Mouse (Mus musculus) hindbrain, embryonic 15.5 days (tissue): Measurements from ENCODE around the gene Etnk2. TPM values are rescaled to one million over a fixed set of nuclear protein-coding genes. Genes with fewer than 3 reads are reported as not detected.

Experiments used
- ATAC-seq: fragments of 200-750 bp; cut with Nextera tagmentation; 2 replicates; pipeline ENCODE4 v1.8.0; 2017; ENCODE audit warnings: low read depth, moderate number of reproducible peaks, moderate TSS enrichment; ENCODE audit not compliant: low FRiP score
- H3K27ac ChIP-seq: fragments of 300-500 bp; sonication (generic); replicated peaks from 2 replicates; pipeline ENCODE4 v1.5.1; 2015; ENCODE audit warnings: mild to moderate bottlenecking, inconsistent platforms
- H3K27me3 ChIP-seq: fragments of 300-500 bp; sonication (generic); 2 replicates; pipeline ENCODE4 v1.6.1; 2015; ENCODE audit warnings: control low read depth, inconsistent platforms
- H3K36me3 ChIP-seq: fragments of 300-500 bp; sonication (generic); 2 replicates; pipeline ENCODE4 v1.6.1; 2015; ENCODE audit warnings: control low read depth, inconsistent platforms
- H3K4me1 ChIP-seq: fragments of 300-500 bp; sonication (generic); replicated peaks from 2 replicates; pipeline ENCODE4 v1.6.1; 2015; ENCODE audit warnings: control low read depth, inconsistent platforms
- H3K4me2 ChIP-seq: fragments of 300-500 bp; sonication (generic); 2 replicates; pipeline ENCODE4 v1.6.1; 2015; ENCODE audit warnings: moderate library complexity, mild to moderate bottlenecking, inconsistent platforms
- H3K4me3 ChIP-seq: fragments of 300-500 bp; sonication (generic); 2 replicates; pipeline ENCODE4 v1.5.1; 2015; ENCODE audit warnings: mild to moderate bottlenecking, inconsistent platforms
- H3K9ac ChIP-seq: fragments of 300-500 bp; sonication (generic); 2 replicates; pipeline ENCODE4 v1.6.1; 2015; ENCODE audit warnings: inconsistent platforms
- H3K9me3 ChIP-seq: fragments of 300-500 bp; sonication (generic); 2 replicates; pipeline ENCODE4 v1.6.1; 2016; ENCODE audit warnings: control low read depth, inconsistent platforms
- WGBS: fragments of 180-500 bp; shearing (Covaris S2); methylation state at CpG from one replicate; pipeline ENCODE4 v1.1.7; 2015; 5-methylcytosine and 5-hydroxymethylcytosine counted together
- polyA plus RNA-seq: library from polyadenylated mRNA; unstranded; fragments of >200 nt; fragmentation: Nextera tagmentation; extraction: Ambion mirVana; gene quantifications from 2 replicates; pipeline ENCODE4 v1.2.1, GENCODE M21; 2015

The Etnk2 gene
- polyA plus RNA-seq, 1 experiment from 2014 or later, result 22.4 TPM

DNA sequence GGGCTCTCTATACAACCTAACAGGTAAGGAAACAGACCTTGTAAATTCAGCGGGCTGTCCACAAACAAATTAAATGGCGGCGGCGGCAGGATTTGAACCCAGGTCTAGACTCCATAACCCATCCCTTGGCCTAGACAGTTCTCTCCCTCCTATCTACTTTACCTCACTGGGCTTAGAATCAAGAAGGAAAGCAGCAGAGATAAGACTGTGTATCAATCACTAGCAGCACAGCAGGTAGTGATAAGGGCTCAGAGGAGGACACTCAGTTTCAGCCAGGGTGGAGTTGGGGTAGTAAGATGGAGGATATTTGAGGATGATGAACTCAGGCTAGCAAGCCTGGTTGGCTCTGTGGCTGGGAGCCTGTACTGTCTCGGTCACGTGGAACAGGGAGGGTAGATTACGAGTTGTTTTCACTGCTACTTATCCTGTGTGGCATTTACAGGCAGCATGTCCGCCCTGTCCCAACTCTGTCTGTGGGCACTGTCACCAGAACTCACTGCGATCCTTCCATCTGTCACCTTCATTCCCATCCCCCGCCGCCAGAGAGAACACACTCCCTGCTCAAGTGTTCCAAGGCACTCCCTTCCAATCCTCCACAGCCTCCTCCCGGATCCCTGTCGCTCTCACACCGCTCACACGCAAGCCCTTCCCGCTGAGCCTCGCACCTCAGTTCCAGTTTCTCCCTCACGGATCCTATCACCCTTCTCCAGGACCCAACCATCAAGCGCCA is 24.3 kb downstream of the Etnk2 start:
- H3K27ac ChIP-seq, result no peak overlapping the region
- H3K36me3 ChIP-seq, result peaks cover 4% of the 10 kb centered on the region; the same call in 1 of the 2 replicates
- no peak for ATAC-seq
- no peaks in the 10 kb centered on the region for H3K27me3 ChIP-seq
- 74% methylated on average over 19 of the region's 19 CpGs for WGBS
- H3K9me3 ChIP-seq, result no peaks in the 10 kb centered on the region
- no peak overlapping the region for H3K4me3 ChIP-seq
- H3K4me2 ChIP-seq, result no peak overlapping the region
- peaks cover 10% of the 10 kb centered on the region for H3K4me1 ChIP-seq
- no peak overlapping the region for H3K9ac ChIP-seq

- no peak overlapping the region for H3K4me2 ChIP-seq
- no peak for ATAC-seq
These were observed 31.3 kb downstream of the Etnk2 start for GRCm38 (mm10) chr1:133394702-133395101.

GRCm38 (mm10) chr1:133396693-133397092 is 33.3 kb downstream of the Etnk2 start:
- Histone ChIP-seq H3K4me3 (no peak overlapping the region), H3K9me3 (no peaks in the 10 kb centered on the region), H3K4me2 (no peak overlapping the region), H3K4me1 (peaks cover 26% of the 10 kb centered on the region), H3K27me3 (no peaks in the 10 kb centered on the region), H3K9ac (no peak overlapping the region), H3K27ac (0 out of 2 replicates have a peak overlapping the region, but pooled peaks have one; percentile 83), H3K36me3 (peaks cover 2% of the 10 kb centered on the region; the same call in 1 of the 2 replicates)
- WGBS, result 86% methylated on average over 5 of the region's 5 CpGs
- no peak for ATAC-seq

More at GRCm38 (mm10) chr1:133394702-133395101, 31.3 kb downstream of the Etnk2 start:
- Histone ChIP-seq H3K27ac (no peak overlapping the region), H3K36me3 (peaks cover 4% of the 10 kb centered on the region; the same call in 1 of the 2 replicates), H3K4me3 (no peak overlapping the region), H3K4me1 (peaks cover 26% of the 10 kb centered on the region), H3K27me3 (no peaks in the 10 kb centered on the region), H3K9me3 (no peaks in the 10 kb centered on the region), H3K9ac (no peak overlapping the region)
- WGBS, result 65% methylated on average over 4 of the region's 4 CpGs

GRCm38 (mm10) chr1:133397094-133397482 is 33.7 kb downstream of the Etnk2 start:
- Histone ChIP-seq H3K4me3 (no peak overlapping the region), H3K36me3 (no peaks in the 10 kb centered on the region), H3K27ac (peak overlapping the region; percentile 83), H3K4me2 (peak overlapping the region; percentile 30), H3K4me1 (peaks cover 26% of the 10 kb centered on the region), H3K9me3 (no peaks in the 10 kb centered on the region), H3K27me3 (no peaks in the 10 kb centered on the region), H3K9ac (peak overlapping the region; percentile 30; the same call in 1 of the 2 replicates)
- ATAC-seq, result peak; percentile 40; the same call in 1 of the 2 replicates
- 48% methylated on average over 5 of the region's 5 CpGs for WGBS

DNA sequence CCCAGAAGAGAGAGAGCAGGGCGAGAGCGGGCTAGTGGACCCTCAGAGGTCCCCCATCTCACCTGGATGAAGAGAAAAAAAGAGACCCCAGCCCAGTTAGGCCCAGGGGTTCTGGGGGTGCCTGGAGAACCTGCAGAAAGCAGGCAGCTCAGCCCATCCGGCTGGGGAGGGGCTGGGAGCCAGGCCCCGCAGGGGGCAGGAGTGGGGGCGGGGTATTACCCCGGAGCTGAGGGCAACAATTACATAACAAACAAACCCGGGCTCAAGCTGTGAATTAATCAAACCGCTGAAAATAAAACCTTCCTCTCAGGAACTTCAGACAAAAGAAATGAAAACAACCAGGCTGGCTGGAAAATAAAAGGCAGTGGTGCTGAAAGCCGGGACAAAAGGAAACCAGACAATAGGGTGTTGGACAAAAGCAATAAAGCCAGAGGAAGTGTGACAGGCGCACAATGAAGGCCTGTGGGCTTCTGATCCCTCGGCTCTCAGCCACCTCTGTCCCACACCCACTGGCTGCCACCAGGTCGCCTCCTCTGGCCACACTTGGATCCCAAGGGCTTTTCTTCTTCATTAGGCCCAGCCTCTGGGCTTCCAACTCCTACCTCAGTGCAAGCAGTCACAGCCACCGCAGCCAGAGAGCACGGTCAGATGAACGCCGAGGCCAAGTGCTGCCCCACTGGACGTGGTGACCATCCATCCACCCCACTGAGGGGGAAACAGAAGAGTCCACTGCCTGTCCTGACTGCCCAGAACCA is 34.3 kb downstream of the Etnk2 start:
- Histone ChIP-seq H3K36me3 (no peaks in the 10 kb centered on the region), H3K4me2 (peak overlapping the region; percentile 30), H3K4me1 (peaks cover 26% of the 10 kb centered on the region), H3K9ac (peak overlapping the region; percentile 30), H3K9me3 (no peaks in the 10 kb centered on the region), H3K27ac (peak overlapping the region; percentile 83), H3K27me3 (no peaks in the 10 kb centered on the region), H3K4me3 (no peak overlapping the region)
- peak; percentile 62 for ATAC-seq
- WGBS, result 3% methylated on average over 17 of the region's 17 CpGs

DNA sequence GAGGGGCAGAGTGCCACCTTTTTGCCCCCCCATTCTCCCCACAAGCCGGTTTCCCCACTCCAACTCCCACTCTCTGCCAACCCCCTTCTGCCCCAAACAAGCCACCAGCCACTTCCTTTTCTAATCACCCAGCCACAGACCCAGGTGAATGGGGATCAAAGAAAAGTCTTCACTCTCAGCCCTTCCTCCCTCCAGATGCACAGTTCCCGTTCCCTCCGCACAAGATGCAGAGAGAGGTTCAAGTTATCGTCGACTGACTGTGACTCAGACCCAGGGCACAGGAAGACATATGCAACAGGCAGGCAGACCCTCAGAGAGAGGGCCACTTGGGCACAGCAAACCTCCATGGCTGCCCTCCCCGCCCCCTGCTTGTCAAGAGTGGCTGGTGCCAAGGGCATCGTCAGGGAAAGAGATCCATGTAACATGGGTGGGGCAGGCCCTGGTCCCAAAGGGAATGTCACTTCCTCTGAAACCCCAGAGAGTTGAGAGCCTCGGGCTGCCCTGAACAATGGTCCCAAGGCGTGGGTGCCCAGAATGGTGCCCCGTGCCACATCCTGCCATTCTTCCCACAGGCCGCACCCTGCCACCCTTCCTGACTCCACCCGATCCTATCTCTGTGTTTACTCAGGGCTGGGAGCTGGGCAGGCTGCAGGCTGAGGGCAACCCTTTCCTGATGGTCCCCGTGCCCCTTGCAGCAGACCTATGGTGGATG is 36.8 kb downstream of the Etnk2 start:
- Histone ChIP-seq H3K9ac (no peak overlapping the region), H3K4me3 (no peak overlapping the region), H3K36me3 (no peaks in the 10 kb centered on the region), H3K27me3 (no peaks in the 10 kb centered on the region), H3K4me1 (peaks cover 18% of the 10 kb centered on the region), H3K9me3 (no peaks in the 10 kb centered on the region), H3K27ac (no peak overlapping the region), H3K4me2 (no peak overlapping the region)
- no peak for ATAC-seq
- WGBS, result 86% methylated on average over 13 of the region's 13 CpGs

- H3K27me3 ChIP-seq, result no peaks in the 10 kb centered on the region
- 0 out of 2 replicates have a peak, but pooled peaks cover 3% of the 10 kb centered on the region for H3K4me1 ChIP-seq
- H3K36me3 ChIP-seq, result no peaks in the 10 kb centered on the region
- no peak overlapping the region for H3K27ac ChIP-seq
- no peak for ATAC-seq
- H3K4me2 ChIP-seq, result no peak overlapping the region
- H3K9ac ChIP-seq, result no peak overlapping the region
- WGBS, result 96% methylated on average over 4 of the region's 4 CpGs
- H3K4me3 ChIP-seq, result no peak overlapping the region
- H3K9me3 ChIP-seq, result no peaks in the 10 kb centered on the region
These were observed 40.6 kb downstream of the Etnk2 start for GRCm38 (mm10) chr1:133404005-133404404.

DNA sequence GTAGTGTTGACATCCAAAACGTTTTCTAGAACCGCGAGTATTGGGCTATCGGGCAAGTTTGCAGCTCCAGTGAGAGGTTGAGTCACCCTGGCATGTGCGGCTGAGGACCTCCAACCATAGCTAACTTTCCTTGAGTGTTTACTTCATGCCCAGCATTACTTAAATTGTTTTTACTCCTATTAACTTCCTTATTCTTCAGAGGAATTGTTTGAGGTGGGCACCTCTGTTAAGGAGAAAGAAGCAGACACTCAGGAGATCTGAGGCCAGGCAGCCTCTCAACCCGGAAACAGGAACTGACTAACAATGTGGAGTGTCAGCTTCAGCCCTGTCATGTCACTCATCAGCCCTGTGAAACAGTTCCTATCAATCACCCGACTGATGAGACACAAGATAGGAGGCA is 43.2 kb downstream of the Etnk2 start:
- no peaks in the 10 kb centered on the region for H3K36me3 ChIP-seq
- H3K4me1 ChIP-seq, result 0 out of 2 replicates have a peak, but pooled peaks cover 6% of the 10 kb centered on the region
- WGBS, result 86% methylated on average over 7 of the region's 7 CpGs

DNA sequence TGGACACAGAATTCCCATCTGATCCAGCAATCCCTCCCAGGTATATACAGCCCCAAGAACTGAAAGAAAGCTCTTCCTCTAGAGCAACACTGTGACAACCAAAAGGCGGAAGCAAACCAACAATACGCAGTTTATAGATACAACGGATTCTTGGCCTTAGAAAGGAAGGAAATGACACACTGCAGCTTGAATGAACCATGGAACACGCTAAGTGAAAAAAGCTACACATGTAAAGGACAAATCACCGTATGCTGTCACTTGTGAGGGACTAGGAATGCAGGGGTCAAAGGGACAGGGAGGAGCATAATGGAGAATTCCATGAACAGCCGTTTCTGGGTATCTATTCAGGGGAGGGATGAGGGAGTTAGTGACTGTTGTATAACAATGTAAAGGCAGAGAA is 44.1 kb downstream of the Etnk2 start:
- Histone ChIP-seq H3K27ac (no peak overlapping the region), H3K4me3 (no peak overlapping the region), H3K9ac (no peak overlapping the region), H3K27me3 (no peaks in the 10 kb centered on the region), H3K36me3 (no peaks in the 10 kb centered on the region), H3K4me2 (no peak overlapping the region), H3K4me1 (0 out of 2 replicates have a peak, but pooled peaks cover 6% of the 10 kb centered on the region), H3K9me3 (no peaks in the 10 kb centered on the region)
- 47% methylated on average over 6 of the region's 6 CpGs for WGBS
- ATAC-seq, result no peak

More for the DNA sequence above, 43.2 kb downstream of the Etnk2 start:
- no peak overlapping the region for H3K9ac ChIP-seq
- no peak overlapping the region for H3K4me2 ChIP-seq
- no peak overlapping the region for H3K27ac ChIP-seq
- H3K9me3 ChIP-seq, result no peaks in the 10 kb centered on the region
- H3K4me3 ChIP-seq, result no peak overlapping the region
- H3K27me3 ChIP-seq, result no peaks in the 10 kb centered on the region
- ATAC-seq, result no peak

- H3K4me1 ChIP-seq, result 0 out of 2 replicates have a peak, but pooled peaks cover 6% of the 10 kb centered on the region
- no peak overlapping the region for H3K4me2 ChIP-seq
- no peak overlapping the region for H3K9ac ChIP-seq
- H3K9me3 ChIP-seq, result no peaks in the 10 kb centered on the region
- no peaks in the 10 kb centered on the region for H3K27me3 ChIP-seq
- no peaks in the 10 kb centered on the region for H3K36me3 ChIP-seq
- H3K4me3 ChIP-seq, result no peak overlapping the region
- H3K27ac ChIP-seq, result no peak overlapping the region
- ATAC-seq, result no peak
- WGBS, result 43% methylated on average over 9 of the region's 9 CpGs
These were observed 44.9 kb downstream of the Etnk2 start for GRCm38 (mm10) chr1:133408321-133408720.

DNA sequence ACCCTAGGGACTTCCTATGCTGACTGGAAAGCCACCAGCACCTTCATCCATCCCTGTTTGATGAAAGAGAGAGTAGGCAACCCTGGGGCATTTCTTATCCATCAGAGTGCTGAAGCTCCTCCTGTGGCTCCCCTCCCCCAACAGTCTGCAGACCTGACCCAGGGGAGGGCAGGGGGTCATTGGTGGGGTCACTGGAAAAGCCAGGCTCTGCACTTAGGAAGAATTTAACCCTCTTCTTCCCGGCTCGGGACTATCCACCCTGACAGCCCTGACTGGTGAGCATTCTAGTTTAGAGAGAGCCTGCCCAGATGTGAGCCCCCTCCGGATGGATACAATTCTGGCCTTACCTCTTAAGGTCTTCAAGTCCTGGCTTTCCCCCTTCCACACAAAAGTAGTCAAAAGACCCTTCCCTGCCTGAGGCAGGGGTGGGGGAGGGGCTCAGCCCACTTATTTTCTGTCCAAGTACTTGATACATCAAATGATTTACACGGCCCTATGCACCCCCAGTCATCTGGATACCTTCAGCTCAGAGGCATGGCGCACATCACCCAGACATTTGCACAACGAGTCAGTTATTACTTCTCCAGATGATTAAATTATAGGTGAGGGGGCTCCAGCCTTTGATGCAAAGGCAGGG is 45.6 kb downstream of the Etnk2 start:
- no peak for ATAC-seq
- no peaks in the 10 kb centered on the region for H3K27me3 ChIP-seq
- H3K36me3 ChIP-seq, result no peaks in the 10 kb centered on the region
- H3K27ac ChIP-seq, result no peak overlapping the region
- 12% methylated on average over 6 of the region's 6 CpGs for WGBS
- H3K9me3 ChIP-seq, result no peaks in the 10 kb centered on the region
- no peak overlapping the region for H3K4me3 ChIP-seq
- no peak overlapping the region for H3K4me2 ChIP-seq
- no peak overlapping the region for H3K9ac ChIP-seq
- H3K4me1 ChIP-seq, result 0 out of 2 replicates have a peak, but pooled peaks cover 9% of the 10 kb centered on the region
